ENCODE assay signal across 8 mouse cellular contexts in genomic region chr13:108498247-108498743, GRCm38 (mm10). TPM values are rescaled to one million over a fixed set of nuclear protein-coding genes. Genes with fewer than 3 reads are reported as not detected.
DNase-seq lines count a peak whose midpoint lies in the region; ATAC-seq and TF ChIP-seq lines count a peak whose summit lies in the region.
"Had no signal": no experiment of that assay in that cellular context is flagged by ENCODE, and none has a peak within 500 bp of the region (broad histone marks: within the 10 kb centered on the region; RNA-seq: fewer than 3 reads in every experiment).

No protein-coding gene starts in this region.

- H3K9me3 ChIP-seq in neural tube, embryonic 13.5 days, result no peaks in the 10 kb centered on the region
- no peaks in the 10 kb centered on the region for H3K9me3 ChIP-seq in hindbrain, embryonic 14.5 days (ENCODE audit: control insufficient read depth, low read length)
- H3K9me3 ChIP-seq in limb, embryonic 10.5 days (replicated peaks), result no peaks in the 10 kb centered on the region
- H3K9me3 ChIP-seq in stomach, postnatal 0 days (ENCODE audit: control insufficient read depth, low read length), result no peaks in the 10 kb centered on the region
- H3K9me3 ChIP-seq in forebrain, embryonic 16.5 days (ENCODE audit: control insufficient read depth, low read length), result no peaks in the 10 kb centered on the region

- TF ChIP-seq CTCF in stomach, postnatal 0 days (IDR thresholded peaks at IDR 0.05; ENCODE audit: low read depth), result no peak

- H3K27ac ChIP-seq in neural tube, embryonic 13.5 days (replicated peaks), result no peak overlapping the region; the same call in 1 of the 2 replicates
- 0 out of 2 replicates have a peak overlapping the region, but pooled peaks have one; percentile 14 for H3K27ac ChIP-seq in hindbrain, embryonic 14.5 days
- no peak overlapping the region for H3K27ac ChIP-seq in limb, embryonic 10.5 days
- H3K27ac ChIP-seq in stomach, postnatal 0 days (replicated peaks), result peak overlapping the region; percentile 75
- H3K27ac ChIP-seq in forebrain, embryonic 16.5 days (ENCODE audit: low read length), result no peak overlapping the region

- TF ChIP-seq EP300 in stomach, postnatal 0 days (optimal IDR thresholded peaks at IDR 0.05), result no peak

- H3K4me1 ChIP-seq in neural tube, embryonic 13.5 days (replicated peaks), result peaks cover 4% of the 10 kb centered on the region; the same call in 1 of the 2 replicates
- H3K4me1 ChIP-seq in hindbrain, embryonic 14.5 days (replicated peaks; ENCODE audit: control insufficient read depth, insufficient read depth, low read length), result no peaks in the 10 kb centered on the region
- H3K4me1 ChIP-seq in limb, embryonic 10.5 days, result peaks cover 23% of the 10 kb centered on the region
- no peaks in the 10 kb centered on the region; the same call in 1 of the 2 replicates for H3K4me1 ChIP-seq in stomach, postnatal 0 days (replicated peaks; ENCODE audit: control insufficient read depth, insufficient read depth)
- H3K4me1 ChIP-seq in forebrain, embryonic 16.5 days (replicated peaks; ENCODE audit: control insufficient read depth, insufficient read depth, low read length), result no peaks in the 10 kb centered on the region

- ATAC-seq in neural tube, embryonic 13.5 days (ENCODE audit: low read depth), result peak; percentile 40; the same call in 1 of the 2 replicates
- peak; percentile 55; the same call in 1 of the 2 replicates for ATAC-seq in hindbrain, embryonic 14.5 days (ENCODE audit: low FRiP score)
- peak; percentile 96 for ATAC-seq in stomach, postnatal 0 days (ENCODE audit: low FRiP score, low TSS enrichment)
- ATAC-seq in forebrain, embryonic 16.5 days, result no peak

- DNase-seq in neural tube, embryonic 10.5 days (ENCODE audit: extremely low spot score, low spot score), result no peak
- no peak for DNase-seq in hindbrain, embryonic 14.5 days (ENCODE audit: low spot score)
- DNase-seq in limb, embryonic 10.5 days (ENCODE audit: low spot score), result peak; percentile 33
- DNase-seq in stomach, postnatal 0 days (ENCODE audit: low spot score), result peak; percentile 76
- DNase-seq in embryo, embryonic 11 days, result no peak

- H3K27me3 ChIP-seq in neural tube, embryonic 13.5 days, result no peaks in the 10 kb centered on the region
- H3K27me3 ChIP-seq in hindbrain, embryonic 14.5 days (ENCODE audit: control insufficient read depth, insufficient read depth, low read length), result no peaks in the 10 kb centered on the region
- H3K27me3 ChIP-seq in limb, embryonic 10.5 days (ENCODE audit: low read depth, poor library complexity, severe bottlenecking), result no peaks in the 10 kb centered on the region
- H3K27me3 ChIP-seq in stomach, postnatal 0 days (ENCODE audit: control insufficient read depth, insufficient read depth, low read length), result no peaks in the 10 kb centered on the region
- H3K27me3 ChIP-seq in forebrain, embryonic 16.5 days (replicated peaks; ENCODE audit: control insufficient read depth, insufficient read depth, low read length), result no peaks in the 10 kb centered on the region

- H3K36me3 ChIP-seq in neural tube, embryonic 13.5 days, result no peaks in the 10 kb centered on the region
- no peaks in the 10 kb centered on the region for H3K36me3 ChIP-seq in hindbrain, embryonic 14.5 days (replicated peaks; ENCODE audit: control insufficient read depth, insufficient read depth)
- H3K36me3 ChIP-seq in limb, embryonic 10.5 days, result no peaks in the 10 kb centered on the region
- no peaks in the 10 kb centered on the region for H3K36me3 ChIP-seq in stomach, postnatal 0 days (ENCODE audit: control insufficient read depth, insufficient read depth, low read length)
- H3K36me3 ChIP-seq in forebrain, embryonic 16.5 days (ENCODE audit: control insufficient read depth, insufficient read depth), result no peaks in the 10 kb centered on the region

- H3K4me3 ChIP-seq in neural tube, embryonic 13.5 days, result no peak overlapping the region
- no peak overlapping the region for H3K4me3 ChIP-seq in hindbrain, embryonic 14.5 days (replicated peaks; ENCODE audit: low read length)
- no peak overlapping the region for H3K4me3 ChIP-seq in limb, embryonic 10.5 days
- H3K4me3 ChIP-seq in stomach, postnatal 0 days (ENCODE audit: low read depth, low read length), result peak overlapping the region; percentile 27
- H3K4me3 ChIP-seq in forebrain, embryonic 16.5 days (replicated peaks; ENCODE audit: low read length), result no peak overlapping the region
- H3K4me3 ChIP-seq: myocyte had no signal

- WGBS in neural tube, embryonic 13.5 days, result 60% methylated on average over 9 of the region's 9 CpGs
- 75% methylated on average over 9 of the region's 9 CpGs for WGBS in hindbrain, embryonic 14.5 days
- WGBS in limb, embryonic 10.5 days, result 68% methylated on average over 9 of the region's 9 CpGs
- 28% methylated on average over 9 of the region's 9 CpGs for WGBS in stomach, postnatal 0 days
- WGBS in forebrain, embryonic 16.5 days, result 71% methylated on average over 9 of the region's 9 CpGs

- H3K9ac ChIP-seq in neural tube, embryonic 13.5 days, result no peak overlapping the region
- H3K9ac ChIP-seq in hindbrain, embryonic 14.5 days, result no peak overlapping the region
- H3K9ac ChIP-seq in stomach, postnatal 0 days (ENCODE audit: low read length), result no peak overlapping the region
- no peak overlapping the region for H3K9ac ChIP-seq in forebrain, embryonic 16.5 days (replicated peaks; ENCODE audit: low read depth, low read length)

- peak overlapping the region; percentile 33 for H3K4me2 ChIP-seq in neural tube, embryonic 13.5 days
- H3K4me2 ChIP-seq in hindbrain, embryonic 14.5 days (replicated peaks), result no peak overlapping the region
- H3K4me2 ChIP-seq in stomach, postnatal 0 days (replicated peaks; ENCODE audit: low read depth), result peak overlapping the region; percentile 45
- H3K4me2 ChIP-seq in forebrain, embryonic 16.5 days (ENCODE audit: low read length), result no peak overlapping the region

RNA-seq across cellular contexts. Expression of gene Pde4d, which starts 48.5 kb away (rescaled TPM):
- 15.5 and 16.1 TPM in 2 replicates for polyA plus RNA-seq in neural tube, embryonic 13.5 days (2015; fragmentation: Nextera tagmentation; extraction: Ambion mirVana)
- 23.2 and 24.8 TPM in 2 replicates for polyA plus RNA-seq in hindbrain, embryonic 14.5 days (2014; fragmentation: Nextera tagmentation; extraction: Ambion mirVana)
- polyA plus RNA-seq in limb, embryonic 10.5 days (2016; fragmentation: Nextera tagmentation; extraction: Ambion mirVana), result 22.7 and 24.3 TPM in 2 replicates
- 13.0 and 14.3 TPM in 2 replicates for polyA plus RNA-seq in stomach, postnatal 0 days (2015; fragmentation: Nextera tagmentation; extraction: Ambion mirVana)
- polyA plus RNA-seq in forebrain, embryonic 16.5 days (2015; fragmentation: Nextera tagmentation; extraction: Ambion mirVana), result 16.0 and 20.5 TPM in 2 replicates

Comparison
In these comparisons a context has a peak if more than half of its experiments do, and no peak if none do; other contexts are left out.
1. H3K27ac ChIP-seq: peak in hindbrain, embryonic 14.5 days (single experiment) and stomach, postnatal 0 days (single experiment); none in neural tube, embryonic 13.5 days (single experiment), limb, embryonic 10.5 days (single experiment) and forebrain, embryonic 16.5 days (single experiment).
2. H3K4me2 ChIP-seq: peak in neural tube, embryonic 13.5 days (single experiment) and stomach, postnatal 0 days (single experiment); none in hindbrain, embryonic 14.5 days (single experiment) and forebrain, embryonic 16.5 days (single experiment).
3. DNase-seq: peak in limb, embryonic 10.5 days (single experiment) and stomach, postnatal 0 days (single experiment); none in neural tube, embryonic 10.5 days (single experiment), hindbrain, embryonic 14.5 days (single experiment) and embryo, embryonic 11 days (single experiment).